Mouse (Mus musculus) heart, adult 8-10 months (tissue): ENCODE measurements around the gene Ddah1. TPM values are rescaled to one million over a fixed set of nuclear protein-coding genes. Genes with fewer than 3 reads are reported as not detected.

Source experiments
- DNase-seq: peaks from one replicate; pipeline ENCODE4 v3.0.0; 2022; ENCODE audit warnings: low spot score
- total RNA-seq, 4 experiments: library from RNA; stranded (reverse); gene quantifications; 2 replicates each; pipeline ENCODE4 v1.2.4; 2022

Gene Ddah1
- total RNA-seq, 4 experiments from 2014 or later: 6.3 to 9.3 (median 7.5) TPM

- no peak for DNase-seq
These were observed 58.3 kb downstream of the Ddah1 start for GRCm38 (mm10) chr3:145816807-145817206.

GRCm38 (mm10) chr3:145817276-145817675, 58.8 kb downstream of the Ddah1 start:
- no peak for DNase-seq

GRCm38 (mm10) chr3:145820439-145820838, 62.0 kb downstream of the Ddah1 start:
- no peak for DNase-seq

GRCm38 (mm10) chr3:145820938-145821337, 62.5 kb downstream of the Ddah1 start:
- DNase-seq: no peak

- no peak for DNase-seq
These were observed 63.7 kb downstream of the Ddah1 start for GRCm38 (mm10) chr3:145822201-145822600.

GRCm38 (mm10) chr3:145823661-145824060, 65.2 kb downstream of the Ddah1 start:
- no peak for DNase-seq

- DNase-seq: no peak
These were observed 67.1 kb downstream of the Ddah1 start for GRCm38 (mm10) chr3:145825416-145826055.

GRCm38 (mm10) chr3:145827191-145828045, 68.9 kb downstream of the Ddah1 start:
- peak; percentile 14 for DNase-seq

GRCm38 (mm10) chr3:145828906-145829305, 70.4 kb downstream of the Ddah1 start:
- DNase-seq: no peak

- DNase-seq: peak; percentile 65
These were observed 75.6 kb downstream of the Ddah1 start for GRCm38 (mm10) chr3:145833948-145834538.

GRCm38 (mm10) chr3:145838281-145838680, 79.8 kb downstream of the Ddah1 start:
- DNase-seq: no peak

GRCm38 (mm10) chr3:145841961-145842710, 83.7 kb downstream of the Ddah1 start:
- DNase-seq: no peak

- DNase-seq: no peak
These were observed 85.4 kb downstream of the Ddah1 start for GRCm38 (mm10) chr3:145843836-145844235.

- no peak for DNase-seq
These were observed 86.4 kb downstream of the Ddah1 start for GRCm38 (mm10) chr3:145844891-145845290.

GRCm38 (mm10) chr3:145846255-145846654, 87.8 kb downstream of the Ddah1 start:
- DNase-seq: no peak

- DNase-seq: no peak
These were observed 93.6 kb downstream of the Ddah1 start for GRCm38 (mm10) chr3:145852041-145852440.

- DNase-seq: no peak
These were observed 94.3 kb downstream of the Ddah1 start for GRCm38 (mm10) chr3:145852800-145853199.

GRCm38 (mm10) chr3:145853713-145854112, 95.2 kb downstream of the Ddah1 start:
- no peak for DNase-seq

GRCm38 (mm10) chr3:145854427-145854826, 96.0 kb downstream of the Ddah1 start:
- DNase-seq: no peak

GRCm38 (mm10) chr3:145855299-145855698, 96.8 kb downstream of the Ddah1 start:
- DNase-seq: peak; percentile 29

- no peak for DNase-seq
These were observed 99.9 kb downstream of the Ddah1 start for GRCm38 (mm10) chr3:145858388-145858787.

GRCm38 (mm10) chr3:145862521-145862920, 104.0 kb downstream of the Ddah1 start:
- DNase-seq: no peak
